Mouse (Mus musculus) midbrain, embryonic 11.5 days (tissue): ENCODE results near the gene Slc12a7. TPM values are rescaled to one million over a fixed set of nuclear protein-coding genes. Genes with fewer than 3 reads are reported as not detected.

ENCODE experiments used
- ATAC-seq: fragments of 200-750 bp; cut with Nextera tagmentation; 2 replicates; pipeline ENCODE4 v1.8.0; 2017; ENCODE audit warnings: moderate TSS enrichment, moderate library complexity; ENCODE audit not compliant: low FRiP score
- DNase-seq: peaks from one replicate; pipeline ENCODE4 v3.0.0; 2015; ENCODE audit warnings: low spot score; ENCODE audit errors: missing footprints
- H3K27ac ChIP-seq: fragments of 300-500 bp; sonication (generic); 2 replicates; pipeline ENCODE4 v1.5.1; 2014; ENCODE audit warnings: low read depth, low read length
- H3K27me3 ChIP-seq: fragments of 300-500 bp; sonication (generic); 2 replicates; pipeline ENCODE4 v1.6.1; 2014; ENCODE audit warnings: mild to moderate bottlenecking, low read length, moderate library complexity, mixed read lengths; ENCODE audit not compliant: control insufficient read depth, insufficient read depth
- H3K36me3 ChIP-seq: fragments of 300-500 bp; sonication (generic); 2 replicates; pipeline ENCODE4 v1.6.1; 2014; ENCODE audit warnings: mild to moderate bottlenecking, low read length, moderate library complexity, mixed read lengths; ENCODE audit not compliant: control insufficient read depth, insufficient read depth
- H3K4me1 ChIP-seq: fragments of 300-500 bp; sonication (generic); 2 replicates; pipeline ENCODE4 v1.6.1; 2014; ENCODE audit warnings: low read length; ENCODE audit not compliant: control insufficient read depth, insufficient read depth
- H3K4me2 ChIP-seq: fragments of 300-500 bp; sonication (generic); 2 replicates; pipeline ENCODE4 v1.6.1; 2014; ENCODE audit warnings: mild to moderate bottlenecking, moderate library complexity
- H3K4me3 ChIP-seq: fragments of 300-500 bp; sonication (generic); 2 replicates; pipeline ENCODE4 v1.5.1; 2014; ENCODE audit warnings: low read depth, low read length
- H3K9ac ChIP-seq: fragments of 300-500 bp; sonication (generic); 2 replicates; pipeline ENCODE4 v1.6.1; 2014; ENCODE audit warnings: low read length
- H3K9me3 ChIP-seq: fragments of 300-500 bp; sonication (generic); 2 replicates; pipeline ENCODE4 v1.6.1; 2016; ENCODE audit warnings: low read length; ENCODE audit not compliant: control insufficient read depth
- WGBS: fragments of 180-500 bp; shearing (Covaris S2); extraction: QIAGEN DNeasy Blood & Tissue Kit; methylation state at CpG from one replicate; pipeline ENCODE4 v1.1.7; 2014; 5-methylcytosine and 5-hydroxymethylcytosine counted together
- polyA plus RNA-seq: library from polyadenylated mRNA; unstranded; fragments of >200 nt; fragmentation: Nextera tagmentation; extraction: Ambion mirVana; gene quantifications from 2 replicates; pipeline ENCODE4 v1.2.1, GENCODE M21; 2014

The Slc12a7 gene
- polyA plus RNA-seq, 1 experiment from 2014 or later: 38.2 TPM

- H3K4me1 ChIP-seq: no peaks in the 10 kb centered on the region
- peaks cover 35% of the 10 kb centered on the region for H3K36me3 ChIP-seq
- no peak overlapping the region for H3K27ac ChIP-seq
- no peak overlapping the region for H3K4me3 ChIP-seq
- no peaks in the 10 kb centered on the region for H3K27me3 ChIP-seq
- ATAC-seq: no peak
- no peak overlapping the region for H3K4me2 ChIP-seq
- H3K9me3 ChIP-seq: no peaks in the 10 kb centered on the region
- H3K9ac ChIP-seq: no peak overlapping the region
- 93% methylated on average over 8 of the region's 8 CpGs for WGBS
- no peak for DNase-seq
Observed at GRCm38 (mm10) chr13:73803450-73804178, 70.7 kb downstream of the Slc12a7 start.

- Histone ChIP-seq H3K4me2 (no peak overlapping the region), H3K9ac (no peak overlapping the region), H3K4me1 (no peaks in the 10 kb centered on the region), H3K4me3 (no peak overlapping the region), H3K27me3 (no peaks in the 10 kb centered on the region), H3K9me3 (no peaks in the 10 kb centered on the region), H3K27ac (no peak overlapping the region), H3K36me3 (peaks cover 35% of the 10 kb centered on the region)
- 91% methylated on average over 5 of the region's 5 CpGs for WGBS
- ATAC-seq: no peak
- no peak for DNase-seq
Observed at GRCm38 (mm10) chr13:73804914-73805313, 72.0 kb downstream of the Slc12a7 start.

GRCm38 (mm10) chr13:73812936-73813335, 80.0 kb downstream of the Slc12a7 start:
- Histone ChIP-seq H3K9ac (no peak overlapping the region), H3K4me2 (no peak overlapping the region), H3K4me1 (no peaks in the 10 kb centered on the region), H3K27ac (no peak overlapping the region), H3K4me3 (no peak overlapping the region), H3K9me3 (no peaks in the 10 kb centered on the region), H3K36me3 (peaks cover 31% of the 10 kb centered on the region), H3K27me3 (no peaks in the 10 kb centered on the region)
- WGBS: 92% methylated on average over 3 of the region's 3 CpGs
- ATAC-seq (no peak), DNase-seq (no peak)

- Histone ChIP-seq H3K9me3 (no peaks in the 10 kb centered on the region), H3K4me2 (no peak overlapping the region), H3K36me3 (peaks cover 28% of the 10 kb centered on the region), H3K4me1 (no peaks in the 10 kb centered on the region), H3K27ac (no peak overlapping the region), H3K4me3 (no peak overlapping the region), H3K27me3 (no peaks in the 10 kb centered on the region), H3K9ac (no peak overlapping the region)
- 91% methylated on average over 7 of the region's 7 CpGs for WGBS
- ATAC-seq (no peak), DNase-seq (no peak)
Observed at GRCm38 (mm10) chr13:73814181-73814580, 81.3 kb downstream of the Slc12a7 start.

- Histone ChIP-seq H3K27ac (no peak overlapping the region), H3K36me3 (peaks cover 14% of the 10 kb centered on the region), H3K4me3 (no peak overlapping the region), H3K9ac (no peak overlapping the region), H3K4me1 (no peaks in the 10 kb centered on the region), H3K27me3 (no peaks in the 10 kb centered on the region), H3K4me2 (no peak overlapping the region), H3K9me3 (no peaks in the 10 kb centered on the region)
- no peak for ATAC-seq
- 76% methylated on average over 6 of the region's 6 CpGs for WGBS
- DNase-seq: no peak
Observed at GRCm38 (mm10) chr13:73816338-73816737, 83.4 kb downstream of the Slc12a7 start.

GRCm38 (mm10) chr13:73818921-73819320, 86.0 kb downstream of the Slc12a7 start:
- H3K9ac ChIP-seq: no peak overlapping the region
- H3K4me1 ChIP-seq: no peaks in the 10 kb centered on the region
- no peaks in the 10 kb centered on the region for H3K27me3 ChIP-seq
- H3K4me3 ChIP-seq: no peak overlapping the region
- no peaks in the 10 kb centered on the region for H3K9me3 ChIP-seq
- H3K36me3 ChIP-seq: peaks cover 8% of the 10 kb centered on the region
- DNase-seq: no peak
- H3K4me2 ChIP-seq: no peak overlapping the region
- H3K27ac ChIP-seq: no peak overlapping the region
- WGBS: 74% methylated on average over 3 of the region's 3 CpGs
- no peak for ATAC-seq

- 91% methylated on average over 7 of the region's 7 CpGs for WGBS
- no peak overlapping the region for H3K9ac ChIP-seq
- peaks cover under 1% of the 10 kb centered on the region; the same call in 1 of the 2 replicates for H3K36me3 ChIP-seq
- no peak for DNase-seq
- no peak overlapping the region for H3K4me2 ChIP-seq
- H3K27ac ChIP-seq: no peak overlapping the region
- H3K4me1 ChIP-seq: no peaks in the 10 kb centered on the region
- ATAC-seq: no peak
- no peak overlapping the region for H3K4me3 ChIP-seq
- H3K9me3 ChIP-seq: no peaks in the 10 kb centered on the region
- H3K27me3 ChIP-seq: no peaks in the 10 kb centered on the region
Observed at GRCm38 (mm10) chr13:73821251-73821650, 88.4 kb downstream of the Slc12a7 start.

GRCm38 (mm10) chr13:73822187-73822800, 89.4 kb downstream of the Slc12a7 start:
- no peak for ATAC-seq
- no peak overlapping the region for H3K27ac ChIP-seq

GRCm38 (mm10) chr13:73823711-73824110, 90.8 kb downstream of the Slc12a7 start:
- Histone ChIP-seq H3K27me3 (no peaks in the 10 kb centered on the region), H3K4me1 (no peaks in the 10 kb centered on the region), H3K9me3 (no peaks in the 10 kb centered on the region), H3K4me2 (no peak overlapping the region), H3K4me3 (no peak overlapping the region), H3K9ac (no peak overlapping the region), H3K36me3 (no peaks in the 10 kb centered on the region), H3K27ac (no peak overlapping the region)
- ATAC-seq (no peak), DNase-seq (no peak)
- WGBS: 86% methylated on average over 6 of the region's 6 CpGs

More at GRCm38 (mm10) chr13:73822187-73822800, 89.4 kb downstream of the Slc12a7 start:
- no peaks in the 10 kb centered on the region for H3K27me3 ChIP-seq
- no peaks in the 10 kb centered on the region for H3K4me1 ChIP-seq
- no peak for DNase-seq
- no peak overlapping the region for H3K9ac ChIP-seq
- no peaks in the 10 kb centered on the region for H3K9me3 ChIP-seq
- no peaks in the 10 kb centered on the region for H3K36me3 ChIP-seq
- WGBS: 61% methylated on average over 4 of the region's 4 CpGs
- no peak overlapping the region for H3K4me2 ChIP-seq
- H3K4me3 ChIP-seq: no peak overlapping the region
